Mouse (Mus musculus): Measurements from ENCODE around the gene Ctdspl2.
A peak's percentile ranks its signal among the peaks of the same experiment; 100 is the strongest.
"Not testable (repeated sequence)": the region's sequence is repeated elsewhere in the genome, so short reads cannot be mapped to it uniquely, and the experiment has no call there.

Ctdspl2 gene

DNA sequence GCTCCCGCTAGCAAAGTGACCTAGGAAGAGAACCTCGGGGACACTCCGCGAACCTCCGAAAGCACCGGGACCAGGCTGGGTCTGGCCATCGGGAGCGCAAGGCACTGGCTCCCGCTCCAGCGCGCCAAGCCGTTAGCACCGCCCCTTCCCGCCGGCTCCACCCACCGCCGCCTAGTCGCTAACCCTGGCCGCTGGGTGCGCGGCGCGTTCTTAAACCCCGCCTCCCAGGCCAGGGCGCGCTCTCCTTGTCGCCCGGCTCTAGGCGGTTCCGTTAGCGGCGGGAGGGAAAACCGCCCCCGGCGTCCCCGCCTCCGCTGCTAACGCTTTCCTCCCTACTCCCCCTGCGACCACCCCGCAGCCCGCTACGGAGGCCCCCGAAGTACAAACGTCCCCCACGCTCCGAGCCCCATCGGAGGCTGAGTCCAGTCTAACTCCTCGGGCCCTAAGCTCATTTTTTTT lies at the start of gene Ctdspl2, which contains the start of gene Mageb3:
Gene Ctdspl2, plus strand, starts transcription at position 237 of the 459 bp plus-strand sequence.
Gene Mageb3, minus strand, starts transcription at position 328 of the 459 bp plus-strand sequence.
- peak; percentile 97 for DNase-seq (ENCODE audit: low read depth, low spot score)

DNA sequence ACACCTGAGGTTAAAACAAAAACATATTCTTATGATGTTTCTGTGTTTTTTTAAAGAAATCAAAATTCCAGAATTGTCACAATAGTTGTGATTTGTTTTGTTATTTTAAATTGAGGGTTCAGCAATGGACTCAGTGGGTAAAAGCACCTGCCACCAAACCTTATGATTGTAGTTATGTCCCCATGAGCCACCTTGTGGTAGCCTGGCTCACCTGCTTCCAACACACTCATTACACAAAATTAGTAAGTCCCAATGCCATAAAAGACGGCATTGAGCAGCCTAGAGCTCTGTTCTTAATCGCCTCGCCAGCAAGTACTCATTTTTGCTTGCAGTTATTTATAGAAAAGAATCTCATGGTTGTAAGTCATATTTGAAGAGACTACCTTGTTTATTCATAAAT lies 45.8 kb upstream of the Ctdspl2 start:
- peak; percentile 8 for DNase-seq (ENCODE audit: low read depth, low spot score)

DNA sequence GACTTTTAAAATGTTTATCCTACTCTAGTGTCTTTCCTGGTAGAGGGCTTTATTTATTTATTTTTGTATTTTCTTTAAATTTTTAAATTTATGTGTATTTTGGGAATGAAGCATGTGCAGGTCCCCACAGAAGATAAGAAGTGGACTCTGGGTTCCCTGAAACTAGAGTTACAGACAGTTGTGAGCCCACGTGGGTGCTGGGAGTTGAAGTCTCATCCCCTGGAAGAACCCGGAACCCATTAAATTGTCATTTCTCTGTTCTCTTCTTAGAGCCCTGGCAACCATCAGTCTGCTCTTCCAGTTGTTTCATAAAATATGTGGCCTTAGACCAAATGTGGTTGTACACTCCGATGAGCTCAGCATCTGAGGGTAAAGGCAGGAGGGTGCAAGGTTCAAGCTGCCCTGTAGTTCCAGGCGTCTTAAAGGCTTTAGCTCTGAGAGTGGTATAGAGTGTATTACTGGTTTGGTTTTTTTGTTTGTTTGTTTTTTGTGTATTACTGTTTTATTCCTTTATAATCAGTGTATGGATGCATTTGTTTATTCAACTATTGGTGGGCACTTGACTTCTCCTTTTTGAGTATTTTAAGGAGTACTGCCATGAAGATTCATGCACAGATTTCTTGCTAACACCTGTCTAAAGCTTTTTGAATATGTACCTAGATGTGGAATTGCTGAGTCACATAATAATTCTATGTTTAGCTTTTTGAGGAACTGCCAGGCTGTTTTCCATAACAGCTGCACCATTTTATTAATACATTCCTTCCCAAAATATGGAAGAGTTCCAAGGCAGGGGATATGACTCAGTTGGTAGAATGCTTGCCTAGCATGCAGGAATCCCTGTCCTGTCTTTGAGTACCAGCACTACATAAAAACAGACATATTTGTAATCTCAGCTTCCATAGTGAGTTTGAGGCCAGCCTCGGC lies 39.5 kb upstream of the Ctdspl2 start:
- DNase-seq (ENCODE audit: low read depth, low spot score): no peak

DNA sequence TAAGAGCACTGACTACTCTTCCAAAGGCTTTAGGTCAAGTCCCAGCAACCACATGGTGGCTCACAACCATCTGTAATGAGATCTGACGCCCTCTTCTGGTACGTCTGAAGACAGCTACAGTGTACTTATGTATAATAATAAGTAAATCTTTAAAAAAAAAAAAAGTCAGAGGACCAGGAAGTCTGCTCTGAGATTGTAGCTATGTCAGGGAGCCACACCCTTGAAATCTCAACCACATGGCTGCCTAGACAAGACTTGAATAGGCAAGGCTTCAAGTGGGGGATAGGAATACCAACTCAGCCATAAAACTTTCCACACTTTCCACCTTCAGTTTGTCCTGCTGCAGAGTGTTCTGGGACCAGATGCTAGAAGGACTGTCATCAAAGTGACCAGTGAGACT lies 18.2 kb upstream of the Ctdspl2 start:
- peak; percentile 4 for DNase-seq (ENCODE audit: low read depth, low spot score)

DNA sequence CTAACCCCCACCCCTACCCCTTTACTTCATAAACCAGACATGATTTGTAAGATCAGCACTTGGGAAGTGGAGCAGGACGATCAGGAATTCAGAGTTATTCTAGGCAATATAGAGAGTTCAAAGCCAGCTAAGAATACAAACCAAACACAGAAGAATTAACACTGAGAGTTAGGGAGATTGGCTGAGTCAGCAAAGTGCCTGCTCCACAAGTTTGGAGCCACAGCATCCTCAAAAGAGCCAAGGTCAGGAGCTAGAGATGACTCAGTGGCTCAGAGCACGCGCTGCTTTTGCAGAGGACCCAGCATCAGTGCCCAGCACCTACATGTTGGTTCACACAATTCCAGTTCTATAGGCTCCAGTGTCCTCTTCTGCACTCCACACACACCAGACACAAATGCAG lies 12.4 kb upstream of the Ctdspl2 start:
- DNase-seq (ENCODE audit: low read depth, low spot score): no peak

DNA sequence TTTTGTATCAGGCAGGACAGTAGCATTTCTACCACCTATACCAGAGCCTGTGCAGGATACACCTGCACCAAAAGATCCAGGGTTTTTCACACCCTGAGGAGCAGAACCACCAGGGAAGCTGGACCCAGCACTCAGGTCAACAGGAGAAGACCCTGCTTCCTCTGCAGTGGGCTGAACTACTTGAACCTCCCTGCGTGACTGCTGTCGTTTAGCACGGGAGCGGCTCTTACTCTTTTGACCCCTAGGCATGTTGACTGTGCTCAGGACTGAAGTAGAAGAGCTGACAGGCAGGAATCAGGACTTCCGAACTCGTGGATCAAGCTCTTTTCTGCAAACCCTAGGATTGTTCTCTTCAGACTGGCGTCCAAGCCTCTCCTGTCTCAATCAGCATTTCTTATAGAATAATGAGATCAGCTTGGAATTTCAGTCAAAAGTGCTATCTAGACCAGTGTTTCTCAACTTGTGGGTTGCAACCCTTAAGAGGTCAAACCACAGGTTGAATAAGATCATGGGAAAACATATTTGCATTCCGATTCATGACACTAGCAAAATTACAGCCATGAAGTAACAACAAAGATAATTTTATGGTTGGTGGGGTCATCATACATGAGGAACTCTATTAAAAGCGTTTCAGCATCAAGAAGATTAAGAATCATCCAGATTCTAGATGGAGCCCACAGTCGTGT lies 687 bp upstream of the Ctdspl2 start:
- DNase-seq (ENCODE audit: low read depth, low spot score): no peak

DNA sequence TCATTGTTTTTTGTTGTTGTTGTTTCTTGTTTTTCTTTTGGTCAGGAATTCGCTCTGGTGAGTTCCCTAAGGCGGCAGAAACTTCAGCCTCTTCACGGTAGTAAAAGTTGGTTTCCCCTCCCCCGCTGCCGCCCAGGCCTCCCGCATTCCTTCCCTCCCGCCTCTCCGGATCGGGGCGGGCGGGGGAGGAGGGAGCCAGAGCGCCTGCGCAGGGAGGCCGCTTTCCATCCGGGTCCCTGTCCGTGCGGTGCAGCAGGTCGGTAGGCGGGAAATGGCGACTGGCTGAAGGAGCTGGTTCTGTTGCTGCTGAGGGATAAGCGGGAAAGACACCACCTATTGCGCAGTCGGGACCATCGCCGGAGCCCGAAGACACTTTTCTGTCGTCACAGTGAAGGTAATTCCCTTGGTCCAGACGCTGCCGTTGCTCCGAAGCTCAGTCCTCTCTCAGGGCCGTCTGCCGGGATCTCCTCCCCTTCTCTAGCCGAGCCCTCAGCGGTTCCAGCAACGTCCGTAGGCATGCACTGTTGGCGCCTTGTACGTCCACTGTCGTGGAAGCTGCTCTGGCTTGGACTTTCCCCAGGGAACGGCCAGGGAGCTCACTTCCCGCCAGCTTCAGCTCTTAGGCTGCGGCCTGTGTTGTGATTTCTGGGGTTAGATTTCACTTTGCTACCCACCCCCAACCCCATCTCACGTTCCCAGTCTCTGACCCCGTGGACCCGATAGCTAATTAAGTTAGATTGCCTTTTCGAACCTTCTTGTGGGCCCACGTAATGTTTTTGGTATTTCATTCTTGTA lies 620 bp downstream of the Ctdspl2 start:
- peak; percentile 97 for DNase-seq (ENCODE audit: low read depth, low spot score)

DNA sequence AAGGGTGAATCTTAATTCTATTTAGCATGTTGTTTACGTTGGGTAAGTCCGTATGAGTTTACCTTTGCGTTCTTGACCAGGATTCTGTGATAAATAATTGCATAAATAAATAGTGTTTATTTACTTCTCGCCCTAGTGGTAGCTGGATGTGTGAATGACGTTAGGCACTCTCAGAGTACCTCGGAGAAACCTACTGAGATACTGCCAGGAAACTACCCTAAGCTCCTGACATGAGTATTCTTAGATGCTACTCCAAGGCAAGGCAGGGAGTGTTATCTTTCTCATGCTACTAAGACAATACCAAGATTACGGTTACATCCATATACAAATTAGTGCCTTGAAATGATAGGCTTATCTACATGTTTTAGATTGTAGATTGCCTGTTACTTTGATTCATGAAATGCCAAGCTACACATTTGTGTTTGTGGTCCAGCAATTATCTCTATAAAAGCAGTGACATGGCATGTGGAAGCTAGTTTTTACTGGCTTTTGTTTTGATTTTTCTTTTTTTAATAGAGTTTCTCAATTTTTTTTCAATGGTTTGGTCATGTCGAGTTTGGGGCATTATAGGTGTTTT lies 1.5 kb downstream of the Ctdspl2 start:
- DNase-seq (ENCODE audit: low read depth, low spot score): peak; percentile 43

DNA sequence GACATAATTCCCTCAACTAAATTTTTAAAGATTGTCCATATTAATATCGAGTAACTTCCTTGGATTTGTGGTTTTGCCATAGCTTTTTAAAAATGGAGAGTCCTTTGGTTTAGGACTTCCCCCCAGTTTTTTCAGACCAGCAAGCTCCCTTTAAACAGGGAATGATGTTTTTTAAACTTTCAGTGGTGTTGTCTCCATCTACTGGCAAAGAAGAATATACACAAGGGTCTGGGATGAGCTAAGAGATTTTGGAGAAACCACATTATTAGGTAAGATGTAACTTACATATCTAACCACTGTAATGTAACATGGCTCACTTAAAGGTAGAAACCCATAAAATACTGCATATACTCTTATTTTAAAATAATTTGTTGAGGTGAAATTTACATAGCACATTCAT lies 39.9 kb downstream of the Ctdspl2 start:
- peak; percentile 14 for DNase-seq (ENCODE audit: low read depth, low spot score)

DNA sequence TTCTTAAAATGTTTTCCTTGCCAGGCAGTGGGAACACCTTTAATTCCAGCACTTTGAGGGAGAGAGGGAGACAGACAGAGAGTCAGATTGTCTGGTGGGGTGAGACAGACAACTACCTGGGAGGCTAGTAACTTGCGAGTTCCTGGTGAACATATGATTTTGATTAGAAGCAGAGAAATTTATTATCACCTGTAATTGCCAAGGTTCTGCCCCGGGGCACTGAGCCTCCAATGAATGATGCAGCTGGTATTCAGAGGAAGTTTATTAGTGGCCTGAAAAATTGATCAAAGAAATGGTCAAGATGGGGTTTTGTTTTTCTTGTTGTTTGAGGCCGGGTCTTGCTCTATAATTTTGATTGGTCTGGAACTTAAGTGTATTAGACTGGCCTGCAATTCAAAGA lies 53.0 kb downstream of the Ctdspl2 start:
- DNase-seq (ENCODE audit: low read depth, low spot score): no peak

DNA sequence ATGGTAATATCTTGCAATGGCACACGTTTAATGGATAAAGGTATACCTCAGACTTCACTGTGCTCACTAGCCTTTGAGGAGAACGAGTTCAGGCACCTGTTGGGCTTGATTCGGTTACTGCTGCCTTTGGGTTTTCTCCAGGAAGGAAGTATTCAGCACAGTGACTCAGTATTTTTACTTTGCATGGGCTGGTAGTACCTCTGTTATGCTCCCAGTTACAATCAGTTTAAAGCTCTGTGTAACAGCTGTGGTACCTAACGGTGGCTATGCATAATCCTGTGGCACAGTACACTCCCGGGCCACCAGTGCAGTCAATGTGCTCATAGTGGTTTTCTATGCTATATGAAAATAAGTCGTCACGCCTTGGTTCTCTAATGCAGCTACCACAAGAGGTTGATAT lies 55.6 kb downstream of the Ctdspl2 start:
- no peak for DNase-seq (ENCODE audit: low read depth, low spot score)

DNA sequence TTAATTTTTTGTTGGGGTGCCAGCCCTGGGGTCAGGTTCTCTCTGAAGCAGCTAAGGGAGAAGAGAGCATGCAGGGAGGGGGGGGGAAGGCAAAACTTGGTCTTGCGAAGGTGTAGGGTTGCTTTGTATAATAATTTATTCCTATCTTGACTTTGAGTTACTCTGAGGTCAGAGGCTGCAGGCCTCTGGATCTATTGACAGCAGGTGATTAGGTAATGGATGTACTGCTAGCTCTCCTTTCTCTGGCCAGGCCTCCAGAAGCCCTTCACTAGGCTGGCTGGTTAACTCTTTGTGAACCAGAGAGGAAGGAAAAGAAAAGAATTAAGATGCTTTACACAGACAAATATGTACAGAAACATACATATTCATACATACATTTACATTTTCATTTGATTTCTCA lies 62.9 kb downstream of the Ctdspl2 start:
- no peak for DNase-seq (ENCODE audit: low read depth, low spot score)

DNA sequence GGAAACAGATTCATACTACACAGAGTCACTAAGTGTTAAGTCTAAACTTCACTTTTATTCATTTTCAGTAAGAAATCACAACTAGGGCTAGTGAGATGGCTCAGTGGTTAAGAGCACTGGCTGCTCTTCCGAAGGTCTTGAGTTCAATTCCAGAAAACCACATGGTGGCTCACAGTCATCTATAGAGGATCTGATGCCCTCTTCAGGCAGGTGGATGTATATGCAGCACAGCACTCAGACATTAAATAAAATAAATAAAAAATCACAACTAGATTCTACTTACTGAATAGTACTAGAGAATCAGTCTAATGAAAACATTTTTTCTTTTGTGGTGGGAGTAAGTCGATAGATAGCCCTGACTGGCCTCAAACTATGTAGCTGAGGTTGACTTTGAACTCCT lies 66.5 kb downstream of the Ctdspl2 start:
- DNase-seq (ENCODE audit: low read depth, low spot score): peak; percentile 69

DNA sequence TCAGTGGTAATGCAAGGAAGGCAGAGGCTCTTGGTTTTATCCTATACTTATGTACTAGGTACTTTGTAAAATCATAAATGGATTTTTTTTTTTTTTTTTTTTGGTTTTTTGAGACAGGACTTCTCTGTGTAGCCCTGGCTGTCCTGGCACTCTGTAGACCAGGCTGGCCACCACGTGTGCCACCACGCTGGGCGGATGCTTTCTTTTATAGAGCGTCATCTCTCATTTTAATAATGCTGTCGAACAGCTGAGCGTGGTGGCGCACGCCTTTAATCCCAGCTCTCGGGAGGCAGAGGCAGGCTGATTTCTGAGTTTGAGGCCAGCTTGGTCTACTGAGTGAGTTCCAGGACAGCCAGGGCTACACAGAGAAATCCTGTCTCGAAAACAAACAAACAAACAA lies 71.3 kb downstream of the Ctdspl2 start:
- DNase-seq (ENCODE audit: low read depth, low spot score): not testable (repeated sequence)

DNA sequence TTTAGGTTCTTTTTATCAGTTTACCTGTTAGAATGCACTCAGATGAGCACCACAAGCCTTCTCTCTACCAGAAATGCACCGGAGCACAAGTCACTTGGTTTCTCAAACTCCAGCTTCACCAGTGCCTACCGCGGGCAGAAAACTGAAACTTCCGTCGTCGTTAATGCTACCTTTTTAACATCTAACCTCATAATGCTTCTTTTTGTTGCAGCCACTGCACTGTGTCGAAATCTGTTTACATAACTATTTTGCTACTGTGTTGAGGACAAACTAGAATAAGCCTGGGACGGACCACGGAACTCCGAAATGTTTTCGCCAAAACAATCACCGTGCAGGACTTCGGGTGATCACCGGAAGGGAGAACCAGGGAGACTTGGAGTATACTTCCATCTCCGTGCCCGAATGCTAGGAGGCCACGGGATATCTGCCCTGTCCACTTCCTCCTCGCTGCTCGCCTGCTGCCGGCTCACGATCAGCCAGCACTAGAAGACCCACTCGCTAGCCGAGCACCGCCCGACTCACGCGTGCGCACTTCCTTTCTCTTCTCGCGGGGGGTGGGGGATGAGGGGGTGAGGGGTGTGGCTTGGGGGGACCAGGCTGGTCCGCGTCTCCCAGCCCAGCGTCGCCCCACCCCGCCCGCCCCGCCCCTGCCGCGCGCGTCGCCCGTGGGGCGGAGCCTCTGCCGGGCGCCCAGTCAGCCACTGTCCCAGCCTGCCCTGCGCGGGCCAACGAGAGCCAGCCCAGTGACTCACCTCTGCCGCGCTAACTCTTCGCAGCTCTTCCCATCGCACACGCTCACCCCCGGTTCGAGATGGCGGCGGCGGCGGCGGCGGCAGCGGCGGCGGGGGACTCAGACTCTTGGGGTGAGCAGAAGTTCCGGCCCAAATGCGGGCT lies 72.3 kb downstream of the Ctdspl2 start, which contains the start of gene Eif3j1:
Gene Eif3j1, plus strand, starts transcription at position 685 of the 894 bp plus-strand sequence.
- peak; percentile 95 for DNase-seq (ENCODE audit: low read depth, low spot score)

DNA sequence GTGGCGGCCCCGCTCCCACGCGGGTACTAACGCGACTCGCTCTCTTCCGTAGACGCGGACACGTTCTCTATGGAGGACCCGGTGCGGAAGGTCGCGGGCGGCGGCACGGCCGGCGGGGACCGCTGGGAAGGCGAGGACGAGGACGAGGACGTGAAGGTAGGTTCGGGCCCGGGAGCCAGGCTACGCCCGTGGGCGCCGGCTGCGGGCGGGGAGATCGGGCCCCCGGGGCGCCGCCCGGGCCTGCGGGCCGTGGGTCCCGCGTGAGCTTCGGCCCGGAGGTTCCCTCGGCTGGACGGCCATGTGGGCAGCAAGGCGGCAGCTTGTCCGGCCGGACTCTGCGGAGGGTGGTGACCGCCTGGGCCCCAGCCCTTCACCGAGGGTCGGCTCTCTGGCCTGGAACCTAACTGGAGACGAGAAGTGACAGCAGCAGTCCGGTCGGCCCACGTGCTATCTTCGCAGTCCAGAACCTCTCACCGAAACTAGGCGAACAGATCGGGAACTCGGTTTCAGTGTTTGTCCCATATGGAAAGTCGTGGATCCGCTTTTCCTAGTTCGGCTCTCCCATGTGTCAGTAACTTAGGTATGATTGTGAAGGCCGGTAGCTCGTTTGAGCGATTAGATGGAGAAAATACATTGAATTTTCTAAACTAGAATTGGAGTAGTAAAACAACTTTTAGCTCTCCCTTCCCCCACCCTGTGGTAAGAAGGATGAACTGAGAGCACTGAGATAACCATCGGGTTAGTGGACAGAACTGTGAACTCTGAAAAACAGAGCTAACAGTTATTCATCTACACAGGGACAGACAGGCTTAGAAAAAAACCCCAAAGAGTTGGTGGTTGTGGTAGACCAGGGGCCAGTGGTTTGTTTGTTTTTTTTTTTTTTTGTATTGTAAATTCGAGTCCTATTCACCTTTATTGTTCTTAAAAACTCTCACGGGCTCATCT lies 73.2 kb downstream of the Ctdspl2 start:
- DNase-seq (ENCODE audit: low read depth, low spot score): peak; percentile 49

DNA sequence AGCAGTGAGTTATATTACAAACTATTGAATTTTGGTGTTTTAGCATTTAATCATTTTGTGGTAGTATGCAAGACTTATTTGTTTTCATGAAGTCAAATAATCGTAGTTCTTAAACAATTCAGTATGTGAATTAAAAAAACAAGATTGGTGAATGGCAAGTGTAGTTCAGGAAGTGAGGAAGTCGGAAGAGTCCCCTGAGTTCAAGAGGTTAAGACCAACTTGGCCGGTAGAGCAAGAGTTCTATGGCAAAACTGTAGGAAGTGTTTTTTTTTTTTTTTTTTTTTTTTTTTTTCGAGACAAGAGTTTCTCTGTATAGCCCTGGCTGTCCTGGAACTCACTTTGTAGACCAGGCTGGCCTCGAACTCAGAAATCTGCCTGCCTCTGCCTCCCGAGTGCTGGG lies 76.2 kb downstream of the Ctdspl2 start:
- DNase-seq (ENCODE audit: low read depth, low spot score): no peak

DNA sequence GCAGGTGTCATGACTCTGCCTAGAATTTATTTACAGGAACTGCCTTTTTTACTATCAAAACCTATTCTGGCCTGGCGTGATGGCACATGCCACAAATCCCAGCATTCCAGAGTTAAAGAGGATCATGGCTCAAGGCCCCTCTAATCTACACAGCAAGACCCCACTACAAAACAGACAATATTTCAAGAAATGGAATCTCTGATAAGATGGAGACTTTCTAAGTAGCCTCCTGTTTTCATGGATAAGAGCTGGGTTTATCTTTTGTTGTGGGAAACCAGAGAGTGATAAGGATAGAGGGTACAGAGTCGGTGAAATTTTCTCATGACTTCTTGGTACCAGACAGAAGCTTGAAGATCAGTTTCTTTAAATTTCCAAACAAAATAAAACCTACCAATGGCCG lies 80.3 kb downstream of the Ctdspl2 start:
- no peak for DNase-seq (ENCODE audit: low read depth, low spot score)

DNA sequence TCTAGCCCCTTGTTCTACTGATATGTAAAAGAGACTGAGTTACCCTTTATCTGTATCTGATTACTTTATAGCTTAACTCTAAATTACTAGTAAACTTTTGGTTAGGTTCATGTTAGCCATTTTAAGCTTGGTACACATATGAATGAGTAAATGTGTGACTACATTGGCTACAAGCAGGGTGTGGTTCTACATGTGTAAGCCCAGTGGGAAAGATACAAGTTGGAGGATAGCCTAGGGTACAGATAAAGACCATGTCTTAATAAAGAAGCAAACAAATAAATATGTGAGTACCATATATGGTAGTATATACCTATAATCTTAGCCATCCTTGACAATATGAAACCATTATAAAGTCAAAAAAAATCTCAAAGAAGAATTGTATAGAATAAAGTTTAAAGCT lies 88.1 kb downstream of the Ctdspl2 start:
- DNase-seq (ENCODE audit: low read depth, low spot score): no peak

Measured in CD4-positive, CD25-positive, alpha-beta regulatory T cell, adult 2 months (primary cell).